In genomic region chr3:70418273-70418672, GRCm38 (mm10) we compare ENCODE assay signal across 13 mouse cellular contexts.
"Had no signal": no experiment of that assay in that cellular context is flagged by ENCODE, and none has a peak within 500 bp of the region (broad histone marks: within the 10 kb centered on the region; RNA-seq: fewer than 3 reads in every experiment).

No protein-coding gene starts in this region.

- H3K4me3 ChIP-seq: liver, embryonic 15.5 days; midbrain, embryonic 10.5 days; neural tube, embryonic 13.5 days had no signal

- H3K27me3 ChIP-seq: liver, embryonic 15.5 days; neural tube, embryonic 13.5 days had no signal

- H3K9ac ChIP-seq: liver, embryonic 15.5 days; neural tube, embryonic 13.5 days had no signal

- H3K27ac ChIP-seq: liver, embryonic 15.5 days; midbrain, embryonic 10.5 days; neural tube, embryonic 13.5 days; stomach, postnatal 0 days had no signal

- DNase-seq: kidney, adult 8-10 months; kidney, postnatal 10 days; lung, adult 2 months; lung, postnatal 36 days; thymus, postnatal 4 days had no signal

- ATAC-seq: intestine, embryonic 16.5 days; lung, postnatal 0 days; midbrain, embryonic 16.5 days had no signal

- H3K36me3 ChIP-seq: liver, embryonic 15.5 days; midbrain, embryonic 10.5 days; neural tube, embryonic 13.5 days had no signal

- H3K4me2 ChIP-seq: liver, embryonic 11.5 days; liver, embryonic 15.5 days; neural tube, embryonic 13.5 days had no signal

- H3K9me3 ChIP-seq: liver, embryonic 15.5 days; midbrain, embryonic 10.5 days; neural tube, embryonic 13.5 days had no signal

- H3K4me1 ChIP-seq: liver, embryonic 15.5 days; midbrain, embryonic 10.5 days; neural tube, embryonic 13.5 days had no signal
